Mouse (Mus musculus) liver, embryonic 13.5 days (tissue): ENCODE data around the gene Ccdc51. TPM values are rescaled to one million over a fixed set of nuclear protein-coding genes. Genes with fewer than 3 reads are reported as not detected.

Experiments
- ATAC-seq: fragments of 200-750 bp; cut with Nextera tagmentation; 2 replicates; pipeline ENCODE4 v1.8.0; 2017; ENCODE audit warnings: low read depth, mild to moderate bottlenecking, moderate number of reproducible peaks, moderate library complexity
- DNase-seq: peaks from one replicate; pipeline ENCODE4 v3.0.0; 2022
- H3K27ac ChIP-seq: fragments of 300-500 bp; sonication (generic); 2 replicates; pipeline ENCODE4 v1.5.1; 2015; ENCODE audit warnings: moderate library complexity, mild to moderate bottlenecking, inconsistent platforms
- H3K27me3 ChIP-seq: fragments of 300-500 bp; sonication (generic); 2 replicates; pipeline ENCODE4 v1.6.1; 2015; ENCODE audit warnings: mild to moderate bottlenecking, inconsistent platforms
- H3K36me3 ChIP-seq: fragments of 300-500 bp; sonication (generic); 2 replicates; pipeline ENCODE4 v1.6.1; 2015; ENCODE audit warnings: mild to moderate bottlenecking, inconsistent platforms
- H3K4me1 ChIP-seq: fragments of 300-500 bp; sonication (generic); replicated peaks from 2 replicates; pipeline ENCODE4 v1.6.1; 2015; ENCODE audit warnings: inconsistent platforms
- H3K4me2 ChIP-seq: fragments of 300-500 bp; sonication (generic); 2 replicates; pipeline ENCODE4 v1.6.1; 2015; ENCODE audit warnings: inconsistent platforms, mild to moderate bottlenecking, moderate library complexity
- H3K4me3 ChIP-seq: fragments of 300-500 bp; sonication (generic); replicated peaks from 2 replicates; pipeline ENCODE4 v1.5.1; 2015; ENCODE audit warnings: mild to moderate bottlenecking, inconsistent platforms
- H3K9ac ChIP-seq: fragments of 300-500 bp; sonication (generic); 2 replicates; pipeline ENCODE4 v1.6.1; 2015; ENCODE audit warnings: mild to moderate bottlenecking, inconsistent platforms
- H3K9me3 ChIP-seq: fragments of 300-500 bp; sonication (generic); replicated peaks from 2 replicates; pipeline ENCODE4 v1.6.1; 2016; ENCODE audit warnings: inconsistent platforms
- WGBS: fragments of 180-500 bp; shearing (Covaris S2); methylation state at CpG from one replicate; pipeline ENCODE4 v1.1.7; 2015; ENCODE audit not compliant: insufficient replicate concordance; 5-methylcytosine and 5-hydroxymethylcytosine counted together
- polyA plus RNA-seq: library from polyadenylated mRNA; unstranded; fragments of >200 nt; fragmentation: Nextera tagmentation; extraction: Ambion mirVana; gene quantifications from 2 replicates; pipeline ENCODE4 v1.2.1, GENCODE M21; 2015

Gene Ccdc51
- polyA plus RNA-seq, 1 experiment from 2014 or later, result 14.7 TPM

- DNase-seq (no peak), ATAC-seq (no peak)
- H3K4me1 ChIP-seq, result peaks cover 33% of the 10 kb centered on the region
- H3K36me3 ChIP-seq, result peaks cover 2% of the 10 kb centered on the region; the same call in 1 of the 2 replicates
- no peaks in the 10 kb centered on the region for H3K9me3 ChIP-seq
- no peak overlapping the region for H3K4me2 ChIP-seq
- H3K27me3 ChIP-seq, result peaks cover 42% of the 10 kb centered on the region
- 72% methylated on average over 8 of the region's 8 CpGs for WGBS
- H3K9ac ChIP-seq, result no peak overlapping the region
- no peak overlapping the region for H3K4me3 ChIP-seq
- peak overlapping the region; percentile 86 for H3K27ac ChIP-seq
Observed at GRCm38 (mm10) chr9:109098366-109098765, 16.1 kb downstream of the Ccdc51 start.

GRCm38 (mm10) chr9:109098969-109099368, 16.7 kb downstream of the Ccdc51 start:
- Histone ChIP-seq H3K36me3 (peaks cover 2% of the 10 kb centered on the region; the same call in 1 of the 2 replicates), H3K27me3 (peaks cover 36% of the 10 kb centered on the region), H3K9me3 (no peaks in the 10 kb centered on the region), H3K9ac (no peak overlapping the region), H3K4me2 (no peak overlapping the region), H3K4me1 (peaks cover 30% of the 10 kb centered on the region), H3K27ac (peak overlapping the region; percentile 86), H3K4me3 (no peak overlapping the region)
- 59% methylated on average over 6 of the region's 6 CpGs for WGBS
- DNase-seq (no peak), ATAC-seq (peak; percentile 38; the same call in 1 of the 2 replicates)

DNA sequence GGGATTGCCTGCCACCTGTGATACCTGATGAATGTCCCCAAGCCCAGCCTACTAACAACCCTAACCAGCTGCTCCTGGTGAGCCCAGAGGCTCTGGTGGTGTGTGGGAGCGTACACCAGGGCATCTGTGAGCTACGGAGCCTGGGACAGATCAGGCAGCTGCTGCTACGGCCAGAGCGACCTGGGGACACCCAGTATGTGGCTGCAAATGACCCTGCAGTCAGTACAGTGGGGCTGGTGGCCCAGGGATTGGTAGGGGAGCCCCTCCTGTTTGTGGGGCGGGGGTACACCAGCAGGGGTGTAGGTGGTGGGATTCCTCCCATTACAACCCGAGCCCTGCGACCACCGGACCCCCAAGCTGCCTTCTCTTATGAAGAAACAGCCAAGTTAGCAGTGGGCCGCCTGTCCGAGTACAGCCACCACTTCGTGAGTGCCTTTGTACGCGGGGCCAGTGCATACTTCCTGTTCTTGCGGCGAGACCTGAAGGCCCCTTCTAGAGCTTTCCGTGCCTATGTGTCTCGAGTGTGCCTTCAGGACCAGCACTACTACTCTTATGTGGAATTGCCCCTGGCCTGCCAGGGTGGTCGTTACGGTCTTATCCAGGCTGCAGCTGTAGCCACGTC, 18.1 kb downstream of the Ccdc51 start:
- Histone ChIP-seq H3K27me3 (peaks cover 22% of the 10 kb centered on the region), H3K9ac (no peak overlapping the region), H3K4me3 (no peak overlapping the region), H3K36me3 (peaks cover 2% of the 10 kb centered on the region; the same call in 1 of the 2 replicates), H3K9me3 (no peaks in the 10 kb centered on the region), H3K27ac (no peak overlapping the region), H3K4me1 (peaks cover 19% of the 10 kb centered on the region), H3K4me2 (no peak overlapping the region)
- WGBS, result 66% methylated on average over 20 of the region's 20 CpGs
- DNase-seq, result no peak
- ATAC-seq, result no peak

- Histone ChIP-seq H3K4me2 (no peak overlapping the region), H3K27ac (no peak overlapping the region), H3K9me3 (no peaks in the 10 kb centered on the region), H3K36me3 (peaks cover 13% of the 10 kb centered on the region; the same call in 1 of the 2 replicates), H3K4me3 (no peak overlapping the region), H3K4me1 (peaks cover 16% of the 10 kb centered on the region), H3K9ac (no peak overlapping the region), H3K27me3 (peaks cover 6% of the 10 kb centered on the region)
- ATAC-seq (no peak), DNase-seq (no peak)
- 72% methylated on average over 5 of the region's 5 CpGs for WGBS
Observed at GRCm38 (mm10) chr9:109101933-109102445, 19.7 kb downstream of the Ccdc51 start.

DNA sequence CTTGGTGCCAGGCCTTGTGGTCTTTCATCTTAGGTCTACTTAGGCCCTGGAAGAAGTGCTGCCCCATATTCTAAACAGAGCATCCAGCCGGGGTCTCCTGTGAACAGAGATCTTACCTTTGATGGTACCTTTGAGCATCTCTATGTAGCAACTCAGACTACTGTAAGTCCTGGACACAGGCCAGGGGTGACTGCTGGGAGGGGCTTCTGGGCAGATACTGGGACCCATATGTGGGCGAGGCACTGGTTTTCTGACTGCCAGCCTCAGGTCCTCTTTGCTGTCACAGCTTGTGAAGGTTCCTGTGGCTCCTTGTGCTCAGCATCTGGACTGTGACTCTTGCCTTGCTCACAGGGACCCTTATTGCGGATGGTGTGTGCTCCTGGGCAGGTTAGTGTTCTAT, 20.2 kb downstream of the Ccdc51 start:
- ATAC-seq (no peak), DNase-seq (no peak)
- WGBS, result 59% methylated on average over 3 of the region's 3 CpGs
- H3K27me3 ChIP-seq, result peaks cover under 1% of the 10 kb centered on the region; the same call in 1 of the 2 replicates
- H3K9me3 ChIP-seq, result no peaks in the 10 kb centered on the region
- peaks cover 13% of the 10 kb centered on the region; the same call in 1 of the 2 replicates for H3K36me3 ChIP-seq
- peaks cover 16% of the 10 kb centered on the region for H3K4me1 ChIP-seq
- H3K4me3 ChIP-seq, result no peak overlapping the region
- H3K27ac ChIP-seq, result no peak overlapping the region
- no peak overlapping the region for H3K4me2 ChIP-seq
- H3K9ac ChIP-seq, result no peak overlapping the region

- no peak overlapping the region for H3K4me2 ChIP-seq
- no peaks in the 10 kb centered on the region for H3K27me3 ChIP-seq
- DNase-seq (no peak), ATAC-seq (no peak)
- H3K27ac ChIP-seq, result no peak overlapping the region
- peaks cover 17% of the 10 kb centered on the region; the same call in 1 of the 2 replicates for H3K36me3 ChIP-seq
- H3K9me3 ChIP-seq, result no peaks in the 10 kb centered on the region
- no peak overlapping the region for H3K9ac ChIP-seq
- H3K4me1 ChIP-seq, result peaks cover 11% of the 10 kb centered on the region
- WGBS, result 63% methylated on average over 7 of the region's 7 CpGs
- H3K4me3 ChIP-seq, result no peak overlapping the region
Observed at GRCm38 (mm10) chr9:109103250-109103649, 21.0 kb downstream of the Ccdc51 start.

DNA sequence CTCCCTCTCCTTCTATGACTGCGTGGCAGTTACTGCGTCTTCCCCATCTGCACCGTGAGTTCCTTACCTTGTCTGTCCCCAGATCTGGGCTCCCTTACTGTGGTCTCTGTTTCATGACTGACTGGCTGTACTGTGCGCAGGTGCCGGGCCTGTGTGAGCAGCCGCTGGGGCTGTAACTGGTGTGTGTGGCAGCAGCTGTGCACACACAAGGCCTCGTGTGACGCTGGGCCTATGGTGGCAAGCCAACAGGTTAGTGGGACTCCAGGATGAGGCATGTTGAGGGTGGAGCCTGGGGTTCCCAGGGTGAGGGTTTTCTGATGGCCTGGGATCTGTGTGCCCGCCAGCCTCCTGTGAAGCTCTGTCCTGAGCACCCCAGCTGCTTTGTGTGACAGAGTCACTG, 21.8 kb downstream of the Ccdc51 start:
- Histone ChIP-seq H3K4me2 (no peak overlapping the region), H3K4me1 (peaks cover 3% of the 10 kb centered on the region), H3K27me3 (no peaks in the 10 kb centered on the region), H3K9me3 (no peaks in the 10 kb centered on the region), H3K36me3 (peaks cover 24% of the 10 kb centered on the region), H3K4me3 (no peak overlapping the region), H3K27ac (no peak overlapping the region), H3K9ac (no peak overlapping the region)
- no peak for DNase-seq
- ATAC-seq, result no peak
- 81% methylated on average over 9 of the region's 9 CpGs for WGBS

GRCm38 (mm10) chr9:109105011-109105410, 22.7 kb downstream of the Ccdc51 start:
- ATAC-seq (no peak), DNase-seq (no peak)
- 72% methylated on average over 12 of the region's 12 CpGs for WGBS
- H3K36me3 ChIP-seq, result peaks cover 30% of the 10 kb centered on the region
- H3K9me3 ChIP-seq, result no peaks in the 10 kb centered on the region
- H3K27ac ChIP-seq, result no peak overlapping the region
- no peak overlapping the region for H3K4me2 ChIP-seq
- H3K4me1 ChIP-seq, result no peaks in the 10 kb centered on the region
- no peak overlapping the region for H3K9ac ChIP-seq
- H3K27me3 ChIP-seq, result no peaks in the 10 kb centered on the region
- no peak overlapping the region for H3K4me3 ChIP-seq

DNA sequence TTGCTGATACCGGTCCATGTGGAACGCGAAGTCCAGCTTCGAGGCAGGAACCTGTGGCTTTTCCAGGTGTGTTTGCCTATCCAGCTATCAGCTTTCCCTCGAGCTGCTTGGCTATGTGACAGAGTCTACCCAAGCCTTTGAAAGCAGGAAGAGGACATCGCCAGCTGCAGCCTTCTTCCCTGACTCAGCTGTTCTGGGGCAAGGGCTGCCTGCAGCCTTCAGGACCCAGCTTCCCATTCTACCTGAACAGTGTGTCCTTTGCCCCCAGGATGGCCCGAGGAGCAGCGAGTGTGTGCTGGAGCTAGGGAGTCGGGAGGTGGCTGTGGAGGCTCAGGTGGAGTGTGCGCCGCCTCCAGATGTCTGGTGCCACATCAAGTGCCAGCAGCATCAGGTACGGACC, 23.4 kb downstream of the Ccdc51 start:
- no peak overlapping the region for H3K4me3 ChIP-seq
- peaks cover 33% of the 10 kb centered on the region for H3K36me3 ChIP-seq
- 70% methylated on average over 12 of the region's 12 CpGs for WGBS
- no peaks in the 10 kb centered on the region for H3K4me1 ChIP-seq
- DNase-seq (no peak), ATAC-seq (no peak)
- no peaks in the 10 kb centered on the region for H3K27me3 ChIP-seq
- H3K9me3 ChIP-seq, result no peaks in the 10 kb centered on the region
- H3K27ac ChIP-seq, result no peak overlapping the region
- no peak overlapping the region for H3K4me2 ChIP-seq
- H3K9ac ChIP-seq, result no peak overlapping the region

DNA sequence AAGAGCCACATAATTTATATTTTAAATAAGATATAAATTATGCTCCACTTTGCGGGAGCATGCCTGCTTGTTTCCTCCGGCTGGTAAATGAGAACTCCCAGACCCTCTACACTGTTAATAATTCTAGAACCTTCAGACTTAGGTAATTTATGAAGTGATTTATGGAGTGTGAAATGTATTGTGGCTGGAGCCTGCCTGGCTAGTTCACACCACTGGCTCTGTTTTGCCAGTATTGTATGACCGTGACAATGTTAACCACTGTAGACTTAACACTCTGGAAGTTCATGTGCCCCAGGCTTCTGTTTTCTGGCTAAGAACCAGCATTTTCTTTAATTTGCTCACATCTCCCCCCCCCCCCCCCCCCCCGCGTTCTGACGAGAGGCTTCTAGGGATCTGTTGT, 25.0 kb downstream of the Ccdc51 start:
- no peak for DNase-seq
- Histone ChIP-seq H3K4me2 (no peak overlapping the region), H3K9me3 (no peaks in the 10 kb centered on the region), H3K36me3 (peaks cover 40% of the 10 kb centered on the region), H3K27ac (no peak overlapping the region), H3K4me1 (no peaks in the 10 kb centered on the region), H3K4me3 (no peak overlapping the region), H3K27me3 (no peaks in the 10 kb centered on the region), H3K9ac (no peak overlapping the region)
- ATAC-seq, result no peak
- WGBS, result 67% methylated on average over 6 of the region's 6 CpGs

- peaks cover 44% of the 10 kb centered on the region for H3K36me3 ChIP-seq
- no peak overlapping the region for H3K4me3 ChIP-seq
- no peaks in the 10 kb centered on the region for H3K27me3 ChIP-seq
- H3K4me1 ChIP-seq, result no peaks in the 10 kb centered on the region
- H3K9me3 ChIP-seq, result no peaks in the 10 kb centered on the region
- WGBS, result 69% methylated on average over 11 of the region's 11 CpGs
- H3K9ac ChIP-seq, result no peak overlapping the region
- ATAC-seq, result no peak
- no peak overlapping the region for H3K4me2 ChIP-seq
- no peak for DNase-seq
- no peak overlapping the region for H3K27ac ChIP-seq
Observed at GRCm38 (mm10) chr9:109110240-109110639, 27.9 kb downstream of the Ccdc51 start.

- Histone ChIP-seq H3K4me1 (no peaks in the 10 kb centered on the region), H3K9me3 (no peaks in the 10 kb centered on the region), H3K27ac (no peak overlapping the region), H3K9ac (no peak overlapping the region), H3K4me3 (no peak overlapping the region), H3K27me3 (no peaks in the 10 kb centered on the region), H3K36me3 (peaks cover 45% of the 10 kb centered on the region), H3K4me2 (no peak overlapping the region)
- WGBS, result 62% methylated on average over 4 of the region's 4 CpGs
- ATAC-seq (no peak), DNase-seq (no peak)
Observed at GRCm38 (mm10) chr9:109111101-109111500, 28.8 kb downstream of the Ccdc51 start.
